Mouse (Mus musculus): ENCODE measurements at regions not wholly inside any gene's neighbourhood (a gene's known extent, or its start where the extent isn't known, plus 50 kb on each side); places are given as distances from the start of the nearest gene placed in this dataset.

DNA sequence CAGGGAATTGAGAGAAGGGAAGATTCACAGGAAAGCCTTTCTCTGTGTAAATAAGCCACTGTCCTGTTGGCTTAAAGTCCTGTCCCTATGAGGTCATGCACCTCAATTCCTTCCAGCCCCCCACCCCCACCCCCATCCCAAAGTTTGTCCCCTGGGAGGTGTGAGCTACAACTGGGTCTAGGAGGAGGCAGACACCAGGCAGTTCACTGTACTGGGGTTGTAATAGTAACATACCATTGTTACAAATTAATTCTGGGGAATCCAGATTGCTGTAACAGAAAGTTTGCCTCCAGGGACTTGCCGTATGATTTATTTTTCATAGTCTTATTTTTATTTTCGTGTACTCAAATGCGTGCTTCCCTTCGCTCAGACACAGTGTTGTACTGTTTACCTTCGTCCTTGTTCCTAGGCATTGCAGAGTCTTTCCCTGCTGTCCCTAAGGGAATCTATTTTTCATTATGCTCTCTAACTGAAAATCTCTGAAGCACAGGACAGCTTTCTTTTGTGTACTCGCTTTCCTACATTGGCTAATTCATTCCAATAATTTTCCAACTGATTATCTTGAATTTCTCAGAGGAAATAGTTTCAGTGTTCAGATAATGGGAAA, 244.2 kb downstream of the Mex3b start:
- no peak for TF ChIP-seq CTCF (IDR thresholded peaks at IDR 0.05; ENCODE audit: borderline replicate concordance, extremely low read depth, insufficient read depth, insufficient read length)
- no peak for TF ChIP-seq POLR2A (IDR thresholded peaks at IDR 0.05; ENCODE audit: borderline replicate concordance, extremely low read depth, insufficient read depth, insufficient read length, poor library complexity, severe bottlenecking)

All from brain, embryonic 14.5 days (tissue).